Mouse (Mus musculus) olfactory bulb, adult 2 months (tissue): ENCODE results near the gene Syt14. TPM values are rescaled to one million over a fixed set of nuclear protein-coding genes. Genes with fewer than 3 reads are reported as not detected.

Experiments used
- H3K27ac ChIP-seq: fragments of 200-500 bp; 2 replicates; pipeline ENCODE4 v1.5.1; 2012; ENCODE audit warnings: low read depth, low read length; ENCODE audit not compliant: insufficient read depth
- H3K4me1 ChIP-seq: fragments of 200-500 bp; 2 replicates; pipeline ENCODE4 v1.6.1; 2012; ENCODE audit warnings: low read length; ENCODE audit not compliant: control insufficient read depth, insufficient read depth
- H3K4me3 ChIP-seq: fragments of 200-500 bp; 2 replicates; pipeline ENCODE4 v1.5.1; 2012; ENCODE audit warnings: mild to moderate bottlenecking, low read depth, low read length, moderate library complexity; ENCODE audit not compliant: insufficient read depth
- CTCF ChIP-seq: fragments of 200-500 bp; IDR thresholded peaks from 2 replicates; pipeline ENCODE4 v1.5.1; 2012; ENCODE audit warnings: low read depth, mild to moderate bottlenecking, low read length, moderate library complexity; ENCODE audit not compliant: insufficient read depth
- POLR2A ChIP-seq: fragments of 200-500 bp; IDR thresholded peaks from 2 replicates; pipeline ENCODE4 v1.6.1; 2012; ENCODE audit warnings: mild to moderate bottlenecking, low read depth, low read length, moderate library complexity; ENCODE audit not compliant: insufficient read depth
- WGBS: fragments of 180-500 bp; shearing (Covaris S2); methylation state at CpG from one replicate; pipeline ENCODE4 v1.1.7; 2018; 5-methylcytosine and 5-hydroxymethylcytosine counted together
- polyA plus RNA-seq: library from polyadenylated mRNA; stranded (reverse); fragments of >200 nt; gene quantifications from 2 replicates; pipeline ENCODE4 v1.2.4, GENCODE M21; 2012; ENCODE audit warnings: low replicate concordance; ENCODE audit not compliant: missing spikeins, insufficient read depth, insufficient read length

The Syt14 gene
- polyA plus RNA-seq, 1 experiment = not detected

DNA sequence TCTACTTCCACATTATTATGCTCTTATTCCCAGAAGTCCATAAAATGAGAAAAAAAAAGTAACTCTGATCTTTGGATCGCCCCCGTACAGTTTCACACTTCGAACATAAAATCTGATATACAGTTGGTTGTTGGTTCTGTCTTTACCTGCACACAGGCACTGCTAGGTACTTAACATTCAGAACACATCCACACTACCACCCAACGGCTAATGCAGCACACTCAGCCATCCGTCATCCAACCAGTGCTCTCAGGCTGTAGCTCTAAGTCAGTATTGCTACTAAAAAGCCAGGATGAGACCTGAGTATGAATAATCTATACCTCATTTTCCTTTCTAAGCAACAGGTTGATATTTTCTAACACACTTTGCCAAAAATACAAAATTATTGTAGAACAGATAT lies 73.3 kb downstream of the Syt14 start:
- Histone ChIP-seq H3K27ac (no peak overlapping the region), H3K4me1 (no peaks in the 10 kb centered on the region), H3K4me3 (no peak overlapping the region)
- WGBS = 81% methylated on average over 5 of the region's 5 CpGs
- TF ChIP-seq CTCF (no peak), POLR2A (no peak)

DNA sequence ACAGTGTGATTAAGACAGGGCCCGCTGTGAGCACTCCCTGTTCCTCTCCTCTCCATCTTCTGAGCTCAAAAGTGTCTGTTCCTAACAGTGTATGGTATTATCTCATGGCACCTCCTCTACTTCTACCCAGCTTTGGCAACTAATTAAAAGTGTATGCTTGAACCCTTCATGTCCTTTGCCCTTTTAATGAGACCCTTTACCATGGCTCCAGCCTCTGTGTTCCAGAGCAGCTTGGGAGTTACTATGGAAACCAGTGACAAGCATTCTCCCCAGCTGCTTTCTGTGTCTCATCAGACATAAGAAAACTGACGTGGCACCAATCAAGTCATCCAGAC lies 87.8 kb downstream of the Syt14 start:
- peaks cover 2% of the 10 kb centered on the region; the same call in 1 of the 2 replicates for H3K4me1 ChIP-seq
- peak overlapping the region; percentile 44; the same call in 1 of the 2 replicates for H3K27ac ChIP-seq
- TF ChIP-seq CTCF = no peak
- no peak for TF ChIP-seq POLR2A
- H3K4me3 ChIP-seq = no peak overlapping the region
- WGBS = 44% methylated on average over 2 of the region's 2 CpGs

DNA sequence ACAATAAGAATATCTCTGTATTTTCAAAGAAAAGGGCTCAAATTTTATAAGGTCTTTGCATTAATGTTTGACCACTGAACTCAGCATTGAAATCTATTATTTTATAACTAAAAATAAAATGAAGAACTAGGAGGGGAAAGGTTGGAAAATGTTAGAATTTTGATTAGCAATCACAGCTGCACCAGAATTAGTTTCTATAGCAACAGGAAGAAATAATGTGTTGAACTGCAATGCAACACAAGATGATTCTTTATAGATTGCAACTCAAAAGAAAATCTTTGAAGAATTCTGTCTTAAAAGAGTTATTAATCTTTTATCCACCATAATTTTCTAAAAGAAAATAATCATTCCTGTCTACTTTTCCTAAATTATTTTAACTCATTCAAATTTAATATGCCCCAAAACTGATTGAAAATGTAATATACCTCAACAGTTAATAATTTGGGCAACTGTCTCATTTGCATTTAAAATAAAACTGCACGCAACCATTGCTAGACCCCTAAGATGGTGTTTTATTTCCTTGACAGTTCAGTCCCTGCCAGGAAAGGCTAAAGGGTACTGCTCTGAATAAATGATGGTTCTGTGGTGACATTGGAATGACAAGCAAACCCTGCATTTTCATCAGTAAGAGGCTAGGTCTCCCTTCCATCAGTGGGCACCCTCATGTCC lies 88.3 kb downstream of the Syt14 start:
- no peak overlapping the region for H3K4me3 ChIP-seq
- peak overlapping the region; percentile 44; the same call in 1 of the 2 replicates for H3K27ac ChIP-seq
- 38% methylated on average over 1 of the region's 1 CpGs for WGBS
- peaks cover 2% of the 10 kb centered on the region; the same call in 1 of the 2 replicates for H3K4me1 ChIP-seq
- TF ChIP-seq CTCF (no peak), POLR2A (no peak)

DNA sequence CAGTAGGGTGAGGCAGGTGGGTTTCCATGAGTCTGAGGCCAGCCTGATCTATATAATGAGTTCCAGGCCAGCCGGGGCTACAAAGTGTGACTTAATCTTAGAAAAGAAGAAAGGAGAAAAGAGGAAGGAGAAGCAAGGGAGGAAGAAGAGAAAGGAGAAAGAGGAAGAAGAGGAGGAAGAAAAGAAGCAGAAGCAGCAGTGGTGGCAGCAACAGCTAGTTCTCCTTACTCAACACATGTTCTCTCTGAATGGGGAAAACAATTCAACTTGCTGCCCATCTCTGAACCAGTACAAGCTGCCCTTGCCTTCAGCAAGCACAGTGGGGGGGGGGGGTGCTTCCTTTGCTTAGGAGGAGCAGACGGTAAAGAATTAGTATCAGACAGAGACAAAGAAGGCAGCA lies 96.5 kb downstream of the Syt14 start:
- no peak for TF ChIP-seq CTCF
- no peaks in the 10 kb centered on the region for H3K4me1 ChIP-seq
- 61% methylated on average over 2 of the region's 2 CpGs for WGBS
- no peak overlapping the region for H3K4me3 ChIP-seq
- no peak overlapping the region for H3K27ac ChIP-seq

DNA sequence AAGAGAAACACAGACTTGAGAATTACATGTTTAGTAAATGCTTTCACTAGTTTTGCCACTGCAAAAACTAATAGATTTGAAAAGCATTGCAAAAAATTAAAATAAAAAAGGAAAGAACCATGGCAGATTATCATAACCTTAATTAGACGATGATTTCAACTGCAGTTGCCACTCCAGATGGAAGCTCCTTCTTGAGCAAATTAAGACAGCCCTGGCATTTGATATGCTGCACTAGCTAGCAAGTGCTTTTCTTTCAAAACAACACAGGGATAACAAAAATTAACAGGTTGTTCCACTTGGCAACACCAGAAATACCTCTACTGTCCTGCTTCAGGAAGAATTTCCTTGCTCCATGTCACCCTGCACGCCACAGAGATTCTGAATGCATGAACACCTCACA lies 97.6 kb downstream of the Syt14 start:
- TF ChIP-seq POLR2A = no peak
- TF ChIP-seq CTCF = no peak
- 87% methylated on average over 2 of the region's 2 CpGs for WGBS
- Histone ChIP-seq H3K27ac (no peak overlapping the region), H3K4me1 (no peaks in the 10 kb centered on the region; the same call in 1 of the 2 replicates), H3K4me3 (no peak overlapping the region)

DNA sequence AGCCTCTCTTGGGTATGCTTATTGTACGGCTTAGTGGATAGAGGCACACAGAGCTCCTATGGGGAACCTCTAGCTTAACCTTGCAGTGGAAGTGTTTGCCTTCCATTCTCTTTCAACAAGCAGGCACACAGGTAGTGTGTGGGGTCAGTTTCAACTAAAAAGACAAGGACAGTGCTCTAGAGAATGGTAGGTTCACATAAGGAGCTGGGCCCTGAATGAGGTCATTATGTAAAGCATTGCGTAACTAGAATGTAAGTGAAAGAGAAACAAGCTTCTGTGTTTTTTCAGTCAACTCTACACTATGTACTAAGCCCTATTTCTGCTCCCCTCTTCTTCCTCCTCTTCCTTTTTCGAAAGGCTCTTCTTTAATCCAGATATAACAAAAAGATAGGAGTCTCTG lies 103.8 kb downstream of the Syt14 start:
- Histone ChIP-seq H3K4me3 (no peak overlapping the region), H3K4me1 (no peaks in the 10 kb centered on the region; the same call in 1 of the 2 replicates), H3K27ac (no peak overlapping the region)
- no peak for TF ChIP-seq POLR2A
- no peak for TF ChIP-seq CTCF
- 90% methylated on average over 3 of the region's 3 CpGs for WGBS

DNA sequence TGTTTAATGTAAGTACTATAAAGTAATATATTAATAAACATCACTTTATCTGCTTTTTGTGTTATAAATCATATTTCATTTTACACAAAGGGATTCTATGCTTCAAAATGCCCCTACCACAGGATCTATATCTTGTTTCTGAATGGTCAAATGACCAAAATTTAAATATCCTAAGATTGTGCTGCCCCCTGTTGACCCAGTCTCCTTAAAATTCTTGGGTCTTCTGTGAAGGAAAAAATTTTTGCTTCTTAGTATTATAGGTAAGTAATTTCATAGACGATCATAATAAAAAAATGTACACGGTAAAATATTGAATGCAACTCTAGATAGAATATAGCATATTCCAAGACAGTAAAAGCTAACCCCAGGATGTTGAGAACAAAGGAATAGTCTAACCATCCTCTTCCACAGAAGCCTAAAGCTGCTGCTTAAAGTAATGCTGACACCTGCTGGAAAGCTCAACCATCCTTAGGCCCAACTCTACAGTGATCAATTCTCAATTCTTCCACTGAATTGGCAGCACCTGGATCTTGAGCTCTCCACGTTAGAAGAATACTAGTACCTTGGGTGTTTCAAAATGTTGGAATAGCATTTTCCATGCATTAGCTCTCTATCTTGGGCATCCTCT lies 123.4 kb downstream of the Syt14 start:
- TF ChIP-seq POLR2A (no peak), CTCF (no peak)
- WGBS = 62% methylated on average over 3 of the region's 3 CpGs
- Histone ChIP-seq H3K4me3 (no peak overlapping the region), H3K4me1 (no peaks in the 10 kb centered on the region), H3K27ac (no peak overlapping the region)

DNA sequence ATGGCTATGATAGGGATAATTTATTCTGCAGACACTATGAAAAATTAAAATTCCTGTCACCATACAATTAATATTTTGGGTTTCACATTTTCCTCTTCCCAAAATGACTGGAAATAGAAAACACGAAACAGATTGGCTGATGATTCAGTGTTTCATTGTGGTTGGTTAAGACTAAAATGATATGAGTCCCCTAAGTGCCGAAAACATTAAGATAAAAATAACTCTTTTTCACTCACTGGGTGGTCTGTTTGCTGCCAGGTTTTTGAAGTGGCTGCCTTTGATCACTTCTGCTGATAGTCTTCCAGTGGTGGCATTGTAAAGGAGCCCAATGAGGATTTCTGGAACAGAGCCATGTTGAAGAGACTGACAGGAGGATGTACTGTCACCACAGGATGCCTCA lies 134.1 kb downstream of the Syt14 start:
- H3K4me3 ChIP-seq = no peak overlapping the region
- 49% methylated on average over 2 of the region's 2 CpGs for WGBS
- H3K27ac ChIP-seq = no peak overlapping the region
- no peaks in the 10 kb centered on the region for H3K4me1 ChIP-seq
- TF ChIP-seq POLR2A = no peak
- no peak for TF ChIP-seq CTCF

DNA sequence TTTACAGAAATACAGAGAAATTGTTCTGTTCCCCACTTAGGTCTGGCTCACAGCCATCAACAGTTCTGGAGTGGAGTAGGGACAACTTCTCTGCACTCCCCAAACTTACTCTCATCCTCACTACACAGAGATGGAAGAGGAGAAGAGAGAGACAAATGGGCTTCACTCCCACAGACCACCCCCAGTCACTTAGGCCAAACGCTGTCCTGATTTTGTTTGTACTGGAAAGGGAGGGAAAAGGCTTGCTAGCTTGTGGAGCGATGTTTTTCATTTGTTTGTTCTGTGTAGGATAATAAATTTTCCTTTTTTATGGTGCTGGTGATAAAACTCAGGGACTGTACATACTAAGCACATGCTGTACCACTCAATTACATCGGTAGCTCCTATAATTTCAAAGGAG lies 134.7 kb downstream of the Syt14 start:
- TF ChIP-seq CTCF (no peak), POLR2A (no peak)
- WGBS = 76% methylated on average over 3 of the region's 3 CpGs
- Histone ChIP-seq H3K4me3 (no peak overlapping the region), H3K27ac (no peak overlapping the region), H3K4me1 (no peaks in the 10 kb centered on the region)

DNA sequence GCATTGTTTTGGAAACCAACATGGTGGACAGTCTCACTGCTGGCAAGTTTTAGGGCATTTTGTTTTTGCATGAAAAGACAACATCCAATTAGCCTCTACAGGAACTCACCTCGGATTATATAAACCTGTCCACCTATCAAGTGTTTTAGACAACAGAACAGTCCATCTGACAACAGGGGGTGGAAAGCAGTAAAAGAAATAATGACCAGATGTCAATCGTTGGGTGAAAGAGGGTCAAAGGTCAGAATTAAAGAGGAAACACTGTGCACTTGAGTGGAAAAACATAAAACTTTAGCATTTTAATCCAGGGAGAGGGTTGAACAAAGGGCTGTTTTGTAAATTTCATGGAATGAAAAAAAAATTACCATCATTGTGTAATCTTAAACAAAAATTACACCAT lies 136.8 kb downstream of the Syt14 start:
- Histone ChIP-seq H3K27ac (no peak overlapping the region), H3K4me1 (no peaks in the 10 kb centered on the region), H3K4me3 (no peak overlapping the region)
- no peak for TF ChIP-seq POLR2A
- 17% methylated on average over 2 of the region's 2 CpGs for WGBS

DNA sequence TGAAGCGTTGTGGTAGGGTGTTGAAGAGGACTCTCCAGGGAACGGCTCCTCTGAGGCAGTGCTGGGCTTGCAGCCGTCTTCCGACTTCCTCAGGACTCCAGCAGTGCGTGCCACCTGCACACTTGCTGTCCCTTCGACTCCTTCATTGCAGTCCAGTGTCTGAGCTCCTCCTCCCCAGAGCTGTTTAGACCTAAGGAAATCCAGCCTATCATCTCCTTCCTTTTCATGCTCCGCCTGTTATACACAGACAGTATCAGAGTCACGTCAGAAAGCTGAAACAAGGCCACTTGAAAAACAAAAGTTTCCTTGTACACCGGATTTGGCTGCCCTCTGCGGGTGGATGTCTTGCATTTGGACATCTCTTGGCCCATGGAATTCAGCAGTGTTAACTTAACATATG lies 138.4 kb downstream of the Syt14 start:
- TF ChIP-seq POLR2A (no peak), CTCF (no peak)
- 59% methylated on average over 10 of the region's 10 CpGs for WGBS
- Histone ChIP-seq H3K4me3 (no peak overlapping the region), H3K27ac (no peak overlapping the region), H3K4me1 (no peaks in the 10 kb centered on the region)
